Mouse (Mus musculus): Measurements from ENCODE around the gene Cd40lg. TPM values are rescaled to one million over a fixed set of nuclear protein-coding genes. Genes with fewer than 3 reads are reported as not detected.

The Cd40lg gene
- 10 to 100 TPM; 49.7 to 55.1 TPM for polyA plus RNA-seq (2017; shearing (Covaris generic))

DNA sequence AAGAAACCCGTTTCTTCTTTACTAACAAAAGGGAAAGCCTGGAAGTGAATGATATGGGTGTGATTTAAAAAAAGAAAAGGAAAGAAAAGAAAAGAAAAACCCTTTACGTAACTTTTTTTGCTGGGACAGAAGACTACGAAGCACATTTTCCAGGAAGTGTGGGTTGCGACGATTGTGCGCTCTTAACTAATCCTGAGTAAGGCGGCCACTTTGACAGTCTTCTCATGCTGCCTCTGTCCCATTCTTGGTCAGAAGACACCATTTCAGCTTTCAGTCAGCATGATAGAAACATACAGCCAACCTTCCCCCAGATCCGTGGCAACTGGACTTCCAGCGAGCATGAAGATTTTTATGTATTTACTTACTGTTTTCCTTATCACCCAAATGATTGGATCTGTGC lies at the start of gene Cd40lg:
Cd40lg (plus strand) TSS at position 268 of the 400 bp plus-strand sequence.
- no peak for ATAC-seq

DNA sequence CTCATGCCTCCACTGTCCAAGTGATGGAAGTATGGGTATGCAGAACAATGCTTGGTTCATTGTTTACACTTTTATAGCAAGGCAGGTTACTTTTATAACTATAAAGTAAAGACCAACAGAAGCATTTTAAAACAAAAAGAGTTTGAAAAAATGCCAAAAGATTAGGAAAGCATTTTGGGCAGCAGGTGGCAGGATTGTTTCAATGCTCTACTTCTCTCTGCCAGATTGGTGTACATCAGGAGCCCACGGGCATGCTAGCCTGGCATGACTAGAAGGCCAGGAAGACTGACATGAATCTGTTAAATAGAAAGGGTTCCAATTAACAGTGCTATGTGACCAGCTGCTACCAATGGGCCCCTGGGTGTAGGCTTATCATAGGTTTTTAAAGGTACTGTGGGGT lies 45.4 kb upstream of the Cd40lg start:
- ATAC-seq: no peak

DNA sequence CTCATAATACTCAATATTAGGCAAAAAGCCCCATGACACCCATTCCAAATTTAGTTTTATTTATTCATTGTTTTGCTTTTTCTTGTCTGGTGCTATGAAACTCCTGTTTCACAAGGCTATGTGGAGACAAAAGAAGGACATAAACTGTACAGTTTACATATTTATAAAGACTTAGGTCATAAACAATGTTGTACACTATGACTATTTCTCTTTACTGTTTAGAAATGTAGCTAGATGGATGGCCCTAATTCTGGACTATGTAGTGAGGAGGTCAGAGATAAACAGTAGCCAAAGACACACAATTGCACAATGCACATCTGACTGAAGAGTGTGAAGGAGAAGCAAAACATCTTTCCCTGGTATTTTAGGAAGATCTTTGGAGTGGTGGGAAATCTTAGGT lies 40.7 kb upstream of the Cd40lg start:
- ATAC-seq: no peak

DNA sequence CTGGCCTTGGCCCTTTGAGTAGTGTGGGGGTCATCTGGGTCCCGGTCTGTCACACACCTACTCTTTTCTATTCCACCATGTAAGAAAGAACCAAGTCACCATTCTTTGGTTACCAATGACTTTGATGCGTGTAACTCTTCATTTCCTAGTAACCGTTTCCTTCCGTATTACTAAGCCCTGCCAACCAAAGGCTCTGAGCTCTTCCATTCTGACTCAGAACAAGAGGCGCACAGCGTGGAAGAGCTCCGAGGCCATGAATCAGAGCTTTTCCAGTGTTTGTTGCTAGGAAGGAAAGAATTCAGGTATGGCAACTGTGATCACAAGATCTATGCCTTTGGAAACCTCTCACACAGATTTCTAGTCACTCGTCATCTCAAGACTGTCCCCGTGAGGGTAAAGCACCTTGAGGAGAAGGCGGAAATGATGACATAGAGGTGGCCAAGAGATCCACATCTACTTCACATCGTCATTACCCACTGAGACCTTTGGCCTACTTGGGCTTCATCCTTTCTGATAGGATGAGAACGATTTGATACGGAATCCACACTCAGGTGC lies 34.6 kb upstream of the Cd40lg start:
- ATAC-seq: peak; percentile 85

DNA sequence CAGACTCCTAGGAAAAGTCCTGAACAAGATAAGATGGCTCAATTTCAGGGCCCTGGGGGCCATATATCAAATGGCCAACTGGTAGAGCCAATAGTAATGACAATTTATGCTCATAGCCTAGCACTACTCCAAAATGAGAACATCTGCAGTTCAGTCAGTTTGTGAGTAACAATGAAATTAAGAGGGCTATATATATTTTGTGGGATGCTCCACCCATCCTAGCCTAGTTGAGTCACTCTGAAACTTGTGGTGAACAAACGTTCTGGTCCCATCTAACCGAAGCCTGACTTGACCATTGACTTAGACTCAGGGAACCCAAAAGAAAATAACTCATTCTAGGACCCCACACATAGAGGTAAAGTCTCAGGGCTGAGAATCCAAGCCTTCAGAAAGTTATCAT lies 29.5 kb upstream of the Cd40lg start:
- ATAC-seq: no peak

DNA sequence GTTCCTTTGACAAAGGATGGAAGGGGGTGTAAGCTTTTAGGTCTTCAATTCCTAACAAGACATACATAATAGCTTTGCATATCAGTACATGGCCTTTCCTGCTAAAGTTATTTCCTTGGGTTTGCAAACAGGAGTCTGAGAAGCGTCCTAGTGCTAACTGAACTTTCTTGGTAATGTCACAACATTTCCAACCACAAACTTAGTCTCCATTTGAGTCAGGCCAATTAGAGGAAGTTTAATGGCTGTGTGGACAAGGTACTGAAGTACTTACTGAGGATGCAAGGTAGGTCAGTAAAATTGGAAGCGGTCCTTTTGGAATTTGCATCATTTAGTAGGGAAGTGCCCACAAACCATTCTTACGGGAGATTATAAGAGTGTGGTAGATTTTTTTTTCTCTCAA lies 28.6 kb upstream of the Cd40lg start:
- no peak for ATAC-seq

DNA sequence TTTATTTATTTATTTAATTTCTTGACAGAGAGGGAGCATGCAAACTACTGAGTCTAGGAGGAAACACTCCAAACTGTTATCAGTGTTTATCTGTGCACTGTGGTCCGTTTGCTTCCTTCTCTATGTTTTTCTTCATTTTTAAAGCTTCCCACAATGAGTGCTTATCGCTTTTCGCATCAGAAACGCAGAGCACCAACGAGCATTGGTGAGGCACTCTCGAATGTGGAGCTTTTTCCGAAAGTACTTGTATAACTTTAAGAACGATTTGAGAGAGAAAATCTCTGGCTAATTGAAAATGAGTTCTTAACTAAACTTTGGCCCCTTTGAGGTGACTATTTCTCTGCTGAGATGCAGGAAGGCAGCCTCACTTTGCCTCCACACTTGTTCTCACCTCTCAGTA lies 24.6 kb upstream of the Cd40lg start:
- peak; percentile 61 for ATAC-seq

DNA sequence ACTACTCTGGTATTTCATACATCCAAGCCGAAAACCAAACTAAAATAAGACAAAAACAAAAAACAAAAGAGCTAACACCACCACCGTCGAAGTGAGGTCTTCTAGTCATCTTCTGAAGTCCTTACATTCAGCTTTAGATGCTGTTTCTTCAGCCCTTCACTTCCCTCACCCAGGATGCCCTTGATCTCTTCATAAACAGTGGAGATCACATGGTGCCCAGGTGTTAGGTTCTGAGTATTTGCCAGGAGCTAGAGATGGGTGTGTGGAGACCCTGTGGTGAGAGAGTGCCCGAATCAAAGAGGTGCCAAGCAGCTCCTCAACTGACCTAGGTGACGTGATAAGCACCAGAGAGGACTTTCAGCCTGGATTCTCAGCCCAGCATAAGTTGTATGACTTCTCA lies 22.6 kb upstream of the Cd40lg start:
- peak; percentile 29 for ATAC-seq

DNA sequence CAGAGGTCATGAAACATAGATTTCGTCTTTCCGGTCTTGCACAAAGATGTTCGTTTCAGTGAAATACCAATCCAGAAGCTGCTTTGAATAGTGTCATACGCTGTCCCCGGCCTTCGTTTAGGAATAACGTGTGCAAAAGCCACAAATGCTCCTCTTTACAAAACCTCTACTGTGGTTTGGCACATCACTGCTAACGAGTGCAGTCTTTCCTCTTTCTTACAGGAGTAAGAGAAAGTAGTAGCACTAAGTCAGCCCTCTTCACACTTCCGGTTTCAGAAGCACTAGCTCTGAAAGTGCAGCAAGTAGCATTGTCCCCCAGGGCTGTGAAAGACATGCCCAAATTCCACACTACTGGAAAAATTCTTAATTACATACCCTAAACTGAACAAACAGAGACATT lies 15.6 kb upstream of the Cd40lg start:
- ATAC-seq: peak; percentile 85

DNA sequence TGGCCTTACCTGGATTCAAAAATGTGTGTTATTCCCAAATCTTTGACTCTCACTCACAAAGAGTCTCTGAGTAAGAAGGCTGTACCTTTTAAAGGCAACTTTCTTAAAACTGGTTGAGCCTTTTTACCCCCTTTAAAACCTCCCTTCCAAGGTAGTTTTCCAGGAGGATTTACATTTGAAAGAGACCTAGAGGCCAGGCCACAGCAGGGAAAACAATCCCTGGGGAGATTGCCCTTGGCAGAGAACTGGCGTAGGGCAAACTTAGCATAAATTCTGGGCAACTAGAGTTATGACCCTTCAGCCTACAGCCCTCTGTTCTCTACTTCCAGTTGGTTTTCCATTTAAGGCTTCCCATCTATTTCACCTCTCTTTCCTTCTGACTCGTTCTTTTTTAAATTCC lies 13.9 kb upstream of the Cd40lg start:
- no peak for ATAC-seq

DNA sequence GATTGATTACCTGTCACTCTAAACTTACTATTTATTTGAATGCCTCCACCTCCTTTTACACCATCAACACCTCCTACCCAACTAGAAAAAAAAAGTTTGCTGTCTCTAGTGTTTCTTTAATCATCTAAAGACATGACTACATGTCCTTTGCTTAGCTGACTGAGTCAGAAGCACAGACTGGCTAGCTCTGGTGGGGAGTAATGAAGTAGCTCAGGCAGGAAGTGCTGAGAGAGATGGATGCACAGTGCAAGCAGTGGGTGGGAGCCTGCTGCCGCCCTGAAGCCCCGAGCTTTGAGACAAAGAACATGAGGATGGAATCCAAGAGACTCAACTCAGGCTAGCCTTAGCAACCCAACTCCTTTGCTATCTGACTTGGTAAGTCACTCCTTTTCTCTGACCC lies 11.5 kb upstream of the Cd40lg start:
- ATAC-seq: peak; percentile 47

DNA sequence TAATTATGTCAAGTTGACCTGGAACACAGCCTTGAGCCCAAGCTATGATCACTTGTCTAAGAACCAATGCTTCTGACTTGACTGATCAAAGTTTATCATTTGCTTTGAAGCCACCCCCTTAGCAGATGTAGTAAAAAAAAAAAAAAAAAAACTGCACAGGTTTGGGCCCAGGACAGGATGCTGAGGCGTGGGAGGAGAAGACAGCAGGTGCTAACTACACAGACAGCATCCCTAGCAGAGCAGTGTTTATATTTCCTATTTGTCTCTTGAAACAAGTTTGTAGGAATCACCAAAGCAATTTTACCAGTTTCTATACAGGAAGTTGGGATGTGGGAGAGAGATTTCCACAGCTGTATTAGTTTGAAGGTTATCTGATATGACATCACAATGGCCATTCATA lies 1.4 kb upstream of the Cd40lg start:
- peak; percentile 75 for ATAC-seq

DNA sequence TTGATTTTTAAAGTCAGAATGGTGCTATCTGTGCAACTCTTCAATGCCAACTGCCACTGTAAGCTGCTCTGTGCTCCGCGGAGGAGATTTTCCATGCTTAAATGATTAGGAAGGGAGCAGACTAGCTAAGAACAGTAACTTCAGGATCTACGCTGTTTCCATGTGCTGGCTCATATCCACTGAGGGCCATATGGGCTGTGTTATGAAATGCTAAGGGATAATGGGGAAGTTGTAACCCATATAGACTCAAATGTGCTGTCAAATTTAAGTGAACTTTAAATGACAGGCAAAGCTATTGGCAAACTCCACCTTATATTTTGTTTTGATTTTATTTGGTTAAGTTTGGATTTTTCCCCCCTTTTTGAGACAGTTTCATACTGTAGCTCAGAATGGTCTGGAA lies 919 bp downstream of the Cd40lg start:
- no peak for ATAC-seq

DNA sequence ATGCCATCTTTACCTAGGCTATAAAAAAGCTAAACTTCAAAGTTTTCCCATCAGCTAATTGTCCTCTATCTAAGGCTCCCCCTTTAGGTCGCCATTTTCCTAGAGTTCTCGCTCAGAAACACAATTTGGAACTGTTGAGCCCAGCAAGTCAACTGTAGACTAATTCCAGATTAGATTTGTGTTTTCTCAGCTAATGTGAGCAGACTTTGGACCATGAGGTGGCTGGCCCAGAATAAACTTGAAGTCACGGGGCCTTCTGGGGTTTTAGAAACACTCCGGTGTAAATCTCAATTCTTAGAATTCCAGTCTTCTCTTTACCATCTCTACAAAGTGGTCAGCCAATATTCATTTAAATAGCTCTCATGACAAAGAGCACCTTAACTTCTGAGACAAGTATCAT lies 3.6 kb downstream of the Cd40lg start:
- no peak for ATAC-seq

DNA sequence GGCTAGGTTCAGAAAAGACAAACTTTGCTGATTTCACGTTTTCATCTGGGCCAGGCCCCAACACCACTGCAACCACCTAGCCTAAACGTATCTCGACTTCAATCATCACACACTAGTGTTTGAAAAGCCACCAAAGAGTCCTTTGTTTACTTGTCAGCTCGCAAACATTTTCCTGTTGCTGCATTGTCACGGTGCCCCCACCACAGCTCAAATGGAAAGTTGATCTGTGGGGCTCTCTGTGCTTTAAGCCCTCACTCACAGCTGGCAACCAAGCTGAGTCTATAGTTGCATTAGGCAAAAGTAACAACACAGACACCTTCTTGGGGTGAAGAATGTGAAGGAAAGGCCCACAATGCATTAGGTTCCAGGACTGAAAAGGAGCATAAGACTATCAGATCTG lies 4.3 kb downstream of the Cd40lg start:
- peak; percentile 44 for ATAC-seq

DNA sequence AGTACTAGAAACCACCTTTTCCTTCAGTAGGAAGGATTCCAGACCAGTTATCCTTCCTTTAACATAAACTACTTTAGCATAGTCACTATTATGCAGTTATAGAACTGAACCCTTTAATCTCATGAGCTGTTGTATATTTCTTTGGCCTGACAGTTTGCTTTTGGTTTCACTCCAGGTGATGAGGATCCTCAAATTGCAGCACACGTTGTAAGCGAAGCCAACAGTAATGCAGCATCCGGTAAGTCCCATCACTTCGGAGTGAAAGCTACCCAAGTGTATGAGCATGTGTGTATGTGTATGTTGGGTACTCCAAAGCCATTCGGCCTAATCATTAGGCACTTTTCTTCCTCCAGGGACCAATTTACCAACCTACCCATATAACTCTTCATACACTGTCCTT lies 7.6 kb downstream of the Cd40lg start:
- peak; percentile 59 for ATAC-seq

DNA sequence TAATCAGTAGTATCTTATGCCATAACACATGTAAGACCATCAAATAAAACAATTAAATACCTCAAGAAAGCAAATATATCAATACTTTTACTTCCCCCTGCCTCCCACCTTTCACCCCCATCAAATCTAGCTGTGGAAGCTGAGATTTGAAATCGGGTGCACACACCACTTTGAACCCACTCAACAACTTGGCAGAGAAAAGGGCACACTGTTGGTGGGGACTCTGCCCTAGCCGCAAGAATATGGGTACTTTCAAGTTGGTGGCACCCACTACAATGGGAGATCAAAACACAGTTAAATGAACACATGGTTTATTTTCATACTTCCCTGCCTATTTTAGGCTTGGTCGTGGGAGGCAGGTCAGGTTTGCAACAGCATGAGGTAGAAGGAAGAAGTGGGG lies 9.9 kb downstream of the Cd40lg start:
- ATAC-seq: peak; percentile 34

DNA sequence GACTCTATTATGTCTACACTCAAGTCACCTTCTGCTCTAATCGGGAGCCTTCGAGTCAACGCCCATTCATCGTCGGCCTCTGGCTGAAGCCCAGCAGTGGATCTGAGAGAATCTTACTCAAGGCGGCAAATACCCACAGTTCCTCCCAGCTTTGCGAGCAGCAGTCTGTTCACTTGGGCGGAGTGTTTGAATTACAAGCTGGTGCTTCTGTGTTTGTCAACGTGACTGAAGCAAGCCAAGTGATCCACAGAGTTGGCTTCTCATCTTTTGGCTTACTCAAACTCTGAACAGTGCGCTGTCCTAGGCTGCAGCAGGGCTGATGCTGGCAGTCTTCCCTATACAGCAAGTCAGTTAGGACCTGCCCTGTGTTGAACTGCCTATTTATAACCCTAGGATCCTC lies 11.4 kb downstream of the Cd40lg start:
- no peak for ATAC-seq

DNA sequence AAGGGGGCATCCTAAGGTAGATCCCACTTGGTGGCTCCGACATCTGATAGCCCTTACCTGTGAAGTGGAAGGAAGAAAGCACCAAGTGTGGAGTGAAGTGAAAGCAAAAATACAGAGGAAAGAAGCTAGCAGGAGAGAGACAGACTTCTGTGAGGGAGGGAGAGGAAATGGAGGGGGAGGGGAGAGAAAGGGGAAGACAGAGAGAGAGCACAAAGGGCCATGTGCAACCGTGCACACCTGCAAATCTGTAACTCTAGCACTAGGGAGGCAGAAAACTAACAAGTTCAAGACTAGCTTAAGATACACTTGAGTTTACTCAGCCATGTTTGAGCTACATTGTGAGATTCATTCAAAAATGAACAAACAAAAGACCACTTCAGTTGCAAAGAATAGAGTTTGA lies 16.2 kb downstream of the Cd40lg start:
- ATAC-seq: peak; percentile 87

DNA sequence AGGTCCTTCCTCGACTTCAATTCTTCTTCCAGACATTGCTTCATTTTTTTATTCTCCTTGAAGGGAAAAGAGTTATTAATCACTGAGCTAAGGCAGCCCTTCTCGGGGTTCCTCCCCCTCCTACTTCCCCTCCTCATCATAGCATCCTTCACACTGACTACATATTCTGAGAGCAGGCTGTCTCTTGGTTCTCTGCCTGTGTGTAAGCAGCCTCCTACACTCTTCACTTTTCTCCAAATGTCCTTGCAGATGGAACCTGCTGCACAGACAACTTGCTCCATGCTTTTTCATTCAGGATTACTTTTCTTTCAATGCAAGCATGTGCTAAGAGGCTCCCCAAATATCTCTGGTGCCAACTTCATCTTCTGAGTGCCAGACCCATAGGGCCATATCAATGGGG lies 21.7 kb downstream of the Cd40lg start:
- ATAC-seq: no peak

DNA sequence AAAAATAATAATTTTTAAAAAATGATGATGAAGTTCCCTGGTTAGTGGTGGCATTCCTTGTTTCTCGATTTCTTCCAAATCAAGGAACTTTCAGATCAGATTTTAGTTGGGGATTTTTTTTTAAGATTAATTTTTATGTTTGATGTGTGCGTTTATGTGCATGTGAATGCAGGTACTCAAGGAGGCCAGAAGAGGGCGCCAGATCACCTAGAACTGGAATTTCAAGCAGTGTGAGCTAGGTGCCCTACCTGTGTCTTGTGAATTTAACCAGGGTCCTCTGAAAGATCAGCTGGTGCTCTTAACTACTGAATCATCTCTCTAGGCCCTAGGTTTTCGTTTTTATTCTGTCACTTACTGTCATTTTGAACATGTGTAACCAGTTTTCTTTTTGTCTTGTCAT lies 24.0 kb downstream of the Cd40lg start:
- ATAC-seq: no peak

DNA sequence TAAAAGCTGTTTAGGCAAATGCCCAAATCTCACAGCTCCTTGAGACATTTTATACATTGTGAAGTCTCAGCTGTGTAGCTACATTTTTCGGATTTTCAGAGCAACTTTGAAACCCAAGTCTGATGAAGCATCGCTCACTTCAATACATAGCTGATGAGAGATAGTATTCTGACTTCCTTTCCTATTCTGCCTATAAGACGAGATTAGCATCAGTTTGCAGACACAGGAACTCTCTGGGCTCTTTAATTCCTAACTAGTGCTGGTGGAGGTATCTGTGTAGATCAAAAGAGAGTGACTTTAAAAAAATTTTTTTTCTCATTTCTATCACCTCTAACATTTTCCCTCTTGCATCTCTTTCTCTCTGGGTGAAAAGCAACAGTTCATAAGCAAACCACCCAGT lies 26.6 kb downstream of the Cd40lg start:
- peak; percentile 52 for ATAC-seq

DNA sequence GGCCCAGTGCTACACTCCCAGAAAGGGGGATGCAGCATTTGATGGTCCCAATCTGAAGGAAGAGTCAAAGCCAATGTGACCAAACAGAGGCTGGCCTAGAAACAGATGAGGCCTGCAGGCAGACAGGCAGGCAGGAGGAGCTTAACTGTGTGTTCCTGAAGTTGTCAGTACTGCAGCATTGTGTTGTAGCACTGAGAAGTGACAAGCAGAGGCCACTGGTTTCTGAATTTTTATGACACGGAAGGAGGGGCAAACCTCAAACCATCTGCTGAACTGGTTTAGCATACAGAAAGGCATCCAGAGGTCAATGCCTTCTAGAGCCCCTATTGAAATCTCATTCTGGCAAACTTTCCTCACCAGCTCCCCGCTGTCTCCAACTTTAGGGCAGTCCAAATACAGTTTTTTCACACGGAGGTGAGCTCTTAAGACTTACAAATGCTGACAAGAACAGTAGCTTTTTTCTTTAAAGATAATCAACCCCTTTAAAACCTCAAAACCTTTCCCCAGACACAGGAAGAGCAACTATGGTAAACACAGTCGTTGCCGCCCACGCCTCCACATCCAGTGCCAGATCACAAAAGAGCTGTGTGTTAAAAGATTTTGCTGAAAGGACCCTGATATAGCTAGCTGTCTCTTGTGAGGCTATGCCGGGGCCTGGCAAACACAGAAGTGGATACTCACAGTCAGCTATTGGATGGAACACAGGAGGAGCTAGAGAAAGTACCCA lies 41.5 kb downstream of the Cd40lg start:
- peak; percentile 86 for ATAC-seq

DNA sequence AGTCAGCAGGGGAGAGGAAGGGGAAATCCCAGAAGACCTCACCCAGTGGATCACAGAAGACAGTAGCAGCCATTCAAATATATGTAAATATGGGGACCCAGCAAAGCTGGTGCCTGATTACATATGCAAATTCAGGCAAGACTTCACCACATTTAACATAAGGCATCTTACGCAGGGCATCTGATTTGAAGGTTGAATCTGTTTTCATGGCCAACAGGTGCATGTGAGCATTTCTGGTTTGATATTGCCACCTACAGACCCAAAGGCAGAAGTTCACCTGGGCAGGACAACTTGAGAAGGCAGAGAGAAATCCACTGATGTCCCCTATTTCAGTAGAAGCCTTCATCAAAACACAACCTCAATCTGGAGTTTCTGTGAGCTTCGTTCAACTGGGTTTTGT lies 48.8 kb downstream of the Cd40lg start:
- ATAC-seq: peak; percentile 88

DNA sequence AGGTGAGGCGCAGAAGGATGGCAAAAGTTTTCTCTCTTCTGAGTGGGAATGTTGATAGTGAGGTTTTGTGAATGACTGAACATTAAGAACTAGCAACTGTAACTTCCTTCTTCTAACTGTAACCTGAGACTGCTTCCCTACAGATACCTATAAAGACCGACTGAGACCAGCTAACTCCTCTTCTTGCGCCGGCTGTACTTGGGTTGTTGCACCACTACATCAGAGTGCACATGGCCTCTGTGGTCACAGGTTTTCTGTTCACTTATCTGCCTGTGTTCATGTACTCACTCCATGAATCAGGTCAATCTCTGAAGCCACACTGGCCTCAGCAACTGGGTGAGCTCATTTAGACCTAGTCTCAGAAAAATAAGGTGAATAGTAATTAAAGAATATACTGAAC lies 51.6 kb downstream of the Cd40lg start:
- ATAC-seq: no peak
